ENCODE assay signal across 8 mouse cellular contexts in the genomic region with DNA sequence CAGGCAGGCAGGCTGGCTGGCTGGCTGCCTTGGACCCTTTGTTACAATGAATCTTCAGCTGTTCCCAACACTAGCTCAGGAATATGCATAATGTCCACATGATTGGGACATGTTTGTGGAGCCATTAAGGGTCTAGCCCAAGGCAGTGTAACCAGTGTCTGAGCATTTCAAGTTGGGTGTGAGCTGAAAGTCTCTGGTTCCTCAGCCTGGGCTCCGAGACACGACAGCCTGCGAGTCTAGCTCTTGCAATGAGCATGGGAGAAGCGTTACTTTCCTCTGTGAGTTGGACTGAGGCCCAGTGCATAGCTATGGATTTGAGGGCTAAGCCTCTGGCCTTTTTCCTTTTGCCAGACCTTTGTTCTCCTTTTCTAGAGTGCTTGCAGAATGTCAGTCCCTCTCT. TPM values are rescaled to one million over a fixed set of nuclear protein-coding genes. Genes with fewer than 3 reads are reported as not detected.
DNase-seq lines count a peak whose midpoint lies in the region; ATAC-seq and TF ChIP-seq lines count a peak whose summit lies in the region.

No protein-coding gene starts in this region.

- WGBS in neural tube, embryonic 11.5 days: 79% methylated on average over 4 of the region's 4 CpGs
- 42% methylated on average over 4 of the region's 4 CpGs for WGBS in intestine, embryonic 15.5 days
- 13% methylated on average over 4 of the region's 4 CpGs for WGBS in stomach, postnatal 0 days

- H3K27me3 ChIP-seq in neural tube, embryonic 11.5 days (ENCODE audit: control insufficient read depth, insufficient read depth, low read length): no peaks in the 10 kb centered on the region
- H3K27me3 ChIP-seq in intestine, embryonic 15.5 days (replicated peaks): no peaks in the 10 kb centered on the region
- no peaks in the 10 kb centered on the region for H3K27me3 ChIP-seq in stomach, postnatal 0 days (ENCODE audit: control insufficient read depth, insufficient read depth, low read length)

- H3K4me2 ChIP-seq in neural tube, embryonic 11.5 days (ENCODE audit: low read depth): no peak overlapping the region
- H3K4me2 ChIP-seq in intestine, embryonic 15.5 days (replicated peaks): no peak overlapping the region
- H3K4me2 ChIP-seq in stomach, postnatal 0 days (replicated peaks; ENCODE audit: low read depth): no peak overlapping the region

- no peak for DNase-seq in gastrocnemius, adult 2 months
- DNase-seq in gastrocnemius, postnatal 25 days: no peak
- no peak for DNase-seq in neural tube, embryonic 11.5 days (ENCODE audit: low spot score)
- DNase-seq in neural tube, embryonic 10.5 days (ENCODE audit: extremely low spot score, low spot score): no peak
- DNase-seq in stomach, postnatal 0 days (ENCODE audit: low spot score): no peak
- no peak for DNase-seq in thymus, postnatal 14 days
- DNase-seq in urinary bladder, adult 18-20 months (ENCODE audit: low spot score in 2 of 2): no peak

- intact Hi-C loops in gastrocnemius, adult 2 months (cut with DNase I): no loop called here

- H3K4me3 ChIP-seq in gastrocnemius, adult 2 months: no peak overlapping the region
- no peak overlapping the region for H3K4me3 ChIP-seq in neural tube, embryonic 11.5 days (ENCODE audit: low read depth, low read length)
- H3K4me3 ChIP-seq in intestine, embryonic 15.5 days (replicated peaks): no peak overlapping the region
- no peak overlapping the region for H3K4me3 ChIP-seq in stomach, postnatal 0 days (ENCODE audit: low read depth, low read length)

- H3K4me1 ChIP-seq in neural tube, embryonic 11.5 days (ENCODE audit: control insufficient read depth, insufficient read depth, low read length): peaks cover 4% of the 10 kb centered on the region; the same call in 1 of the 2 replicates
- H3K4me1 ChIP-seq in intestine, embryonic 15.5 days (replicated peaks): peaks cover 10% of the 10 kb centered on the region; the same call in 1 of the 2 replicates
- H3K4me1 ChIP-seq in stomach, postnatal 0 days (replicated peaks; ENCODE audit: control insufficient read depth, insufficient read depth): 0 out of 2 replicates have a peak, but pooled peaks cover 6% of the 10 kb centered on the region

- peak overlapping the region; percentile 51 for H3K27ac ChIP-seq in gastrocnemius, adult 2 months
- 0 out of 2 replicates have a peak overlapping the region, but pooled peaks have one; percentile 24 for H3K27ac ChIP-seq in neural tube, embryonic 11.5 days (ENCODE audit: low read depth, low read length)
- peak overlapping the region; percentile 59 for H3K27ac ChIP-seq in intestine, embryonic 15.5 days
- peak overlapping the region; percentile 66 for H3K27ac ChIP-seq in stomach, postnatal 0 days (replicated peaks)

- no peak for TF ChIP-seq EP300 in stomach, postnatal 0 days (optimal IDR thresholded peaks at IDR 0.05)

- TF ChIP-seq CTCF in gastrocnemius, adult 2 months (IDR thresholded peaks at IDR 0.05): no peak
- no peak for TF ChIP-seq CTCF in stomach, postnatal 0 days (IDR thresholded peaks at IDR 0.05; ENCODE audit: low read depth)

- no peaks in the 10 kb centered on the region for H3K9me3 ChIP-seq in neural tube, embryonic 11.5 days (ENCODE audit: control insufficient read depth, low read length)
- H3K9me3 ChIP-seq in intestine, embryonic 15.5 days: no peaks in the 10 kb centered on the region
- no peaks in the 10 kb centered on the region for H3K9me3 ChIP-seq in stomach, postnatal 0 days (ENCODE audit: control insufficient read depth, low read length)

- no peaks in the 10 kb centered on the region for H3K36me3 ChIP-seq in neural tube, embryonic 11.5 days (ENCODE audit: control insufficient read depth, insufficient read depth, low read length)
- H3K36me3 ChIP-seq in intestine, embryonic 15.5 days: no peaks in the 10 kb centered on the region
- no peaks in the 10 kb centered on the region for H3K36me3 ChIP-seq in stomach, postnatal 0 days (ENCODE audit: control insufficient read depth, insufficient read depth, low read length)

- no peak; the same call in 1 of the 2 replicates for ATAC-seq in neural tube, embryonic 11.5 days (ENCODE audit: insufficient read depth, low FRiP score, low TSS enrichment)
- peak; percentile 46 for ATAC-seq in intestine, embryonic 15.5 days
- peak; percentile 19; the same call in 1 of the 2 replicates for ATAC-seq in stomach, postnatal 0 days (ENCODE audit: low FRiP score, low TSS enrichment)

- no peak overlapping the region for H3K9ac ChIP-seq in neural tube, embryonic 11.5 days (ENCODE audit: low read length)
- H3K9ac ChIP-seq in intestine, embryonic 15.5 days: no peak overlapping the region
- no peak overlapping the region for H3K9ac ChIP-seq in stomach, postnatal 0 days (ENCODE audit: low read length)

RNA-seq across cellular contexts. Expression of a gene that starts 35.6 kb away (rescaled TPM):
- 10 to 100 TPM; 14.1 to 21.3 TPM for total RNA-seq in gastrocnemius, adult 2 months (2021)
- 10 to 100 TPM; 12.3 to 12.5 TPM for total RNA-seq in gastrocnemius, postnatal 25 days (2021)
- 6.5 and 8.4 TPM in 2 replicates for polyA plus RNA-seq in neural tube, embryonic 11.5 days (2014; fragmentation: Nextera tagmentation; extraction: Ambion mirVana)
- polyA plus RNA-seq in intestine, embryonic 15.5 days (2015; fragmentation: Nextera tagmentation; extraction: Ambion mirVana): 8.4 and 9.0 TPM in 2 replicates
- polyA plus RNA-seq in stomach, postnatal 0 days (2015; fragmentation: Nextera tagmentation; extraction: Ambion mirVana): 3.9 and 4.0 TPM in 2 replicates
